ENCODE assay signal across 10 mouse cellular contexts in genomic region chr6:118765261-118765660, GRCm38 (mm10).
"Had no signal": no experiment of that assay in that cellular context is flagged by ENCODE, and none has a peak within 500 bp of the region (broad histone marks: within the 10 kb centered on the region; RNA-seq: fewer than 3 reads in every experiment).

No protein-coding gene starts in this region.

- DNase-seq: kidney, adult 9 months; kidney, postnatal 36 days; left cerebral cortex, postnatal 4 days; lung, adult 18-20 months; lung, postnatal 4 days; right cerebral cortex, postnatal 4 days; spleen, adult 18-20 months; thymus, adult 2 months; thymus, postnatal 25 days had no signal

- ATAC-seq: midbrain, embryonic 15.5 days had no signal
